Mouse (Mus musculus) gastrocnemius, adult 8-10 months (tissue): ENCODE data around the gene Ano1. TPM values are rescaled to one million over a fixed set of nuclear protein-coding genes. Genes with fewer than 3 reads are reported as not detected.

Experiments used
- DNase-seq, 2 experiments: peaks; one replicate each; pipeline ENCODE4 v3.0.0; 2022; ENCODE audit warnings: low spot score in 2 of 2
- total RNA-seq, 4 experiments: library from RNA; stranded (reverse); gene quantifications; 2 replicates each; pipeline ENCODE4 v1.2.4; 2022

Ano1 gene
- total RNA-seq = 1 to 10 TPM; 1.1 to 2.7 (median 1.9) TPM

- no peak for DNase-seq
Observed at GRCm38 (mm10) chr7:144751833-144752232, at the start of gene Ano1. Ano1 (minus strand) TSS chr7:144751974.

GRCm38 (mm10) chr7:144798471-144798870 lies 46.7 kb upstream of the Ano1 start:
- no peak for DNase-seq

GRCm38 (mm10) chr7:144796986-144797735 lies 45.4 kb upstream of the Ano1 start:
- DNase-seq = no peak

GRCm38 (mm10) chr7:144795976-144796474 lies 44.3 kb upstream of the Ano1 start:
- no peak for DNase-seq

GRCm38 (mm10) chr7:144793296-144793695 lies 41.5 kb upstream of the Ano1 start:
- no peak for DNase-seq

GRCm38 (mm10) chr7:144791426-144791825 lies 39.7 kb upstream of the Ano1 start:
- DNase-seq = no peak

GRCm38 (mm10) chr7:144789601-144790556 lies 38.1 kb upstream of the Ano1 start:
- DNase-seq = no peak

- DNase-seq = no peak
Observed at GRCm38 (mm10) chr7:144788631-144789030, 36.9 kb upstream of the Ano1 start.

GRCm38 (mm10) chr7:144787501-144787900 lies 35.7 kb upstream of the Ano1 start:
- no peak for DNase-seq

GRCm38 (mm10) chr7:144786571-144786970 lies 34.8 kb upstream of the Ano1 start:
- DNase-seq = no peak

- DNase-seq = no peak
Observed at GRCm38 (mm10) chr7:144784176-144784575, 32.4 kb upstream of the Ano1 start.

- DNase-seq = no peak
Observed at GRCm38 (mm10) chr7:144782402-144782801, 30.6 kb upstream of the Ano1 start.

- DNase-seq = no peak
Observed at GRCm38 (mm10) chr7:144781337-144781736, 29.6 kb upstream of the Ano1 start.

- DNase-seq = no peak
Observed at GRCm38 (mm10) chr7:144780190-144780589, 28.4 kb upstream of the Ano1 start.

GRCm38 (mm10) chr7:144779691-144780090 lies 27.9 kb upstream of the Ano1 start:
- no peak for DNase-seq

- no peak for DNase-seq
Observed at GRCm38 (mm10) chr7:144777805-144778204, 26.0 kb upstream of the Ano1 start.

- DNase-seq = peak; percentile 58 to 59
Observed at GRCm38 (mm10) chr7:144775804-144776447, 24.2 kb upstream of the Ano1 start.

- no peak for DNase-seq
Observed at GRCm38 (mm10) chr7:144775214-144775613, 23.4 kb upstream of the Ano1 start.

GRCm38 (mm10) chr7:144774283-144774682 lies 22.5 kb upstream of the Ano1 start:
- DNase-seq = no peak

GRCm38 (mm10) chr7:144770116-144770515 lies 18.3 kb upstream of the Ano1 start:
- DNase-seq = no peak

GRCm38 (mm10) chr7:144769434-144770080 lies 17.8 kb upstream of the Ano1 start:
- DNase-seq = no peak
